Mouse (Mus musculus) olfactory bulb, adult 2 months (tissue): ENCODE data around the gene Nagpa.

ENCODE experiments used
- CTCF ChIP-seq: fragments of 200-500 bp; IDR thresholded peaks from 2 replicates; pipeline ENCODE4 v1.5.1; 2012; ENCODE audit warnings: low read depth, mild to moderate bottlenecking, low read length, moderate library complexity; ENCODE audit not compliant: insufficient read depth
- POLR2A ChIP-seq: fragments of 200-500 bp; IDR thresholded peaks from 2 replicates; pipeline ENCODE4 v1.6.1; 2012; ENCODE audit warnings: mild to moderate bottlenecking, low read depth, low read length, moderate library complexity; ENCODE audit not compliant: insufficient read depth

DNA sequence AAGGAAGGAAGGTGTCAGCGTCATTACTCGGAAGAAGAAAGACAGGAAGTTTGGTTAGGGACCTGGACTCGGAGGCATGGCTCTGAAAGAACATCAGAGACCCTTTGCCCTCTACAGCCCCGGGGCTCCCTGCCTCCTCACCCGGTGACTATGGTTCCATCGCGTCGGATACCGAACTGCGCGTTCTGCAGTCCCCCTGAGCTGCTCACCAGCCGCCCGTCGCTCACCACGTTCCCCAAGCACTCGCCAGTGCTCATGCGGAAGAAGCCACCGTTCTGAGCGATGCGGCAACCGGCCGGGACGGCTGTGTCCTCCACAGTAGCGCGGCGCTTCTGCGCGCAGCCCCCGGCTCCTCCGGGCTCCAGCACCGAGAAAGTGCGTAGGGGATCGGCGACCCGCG is 612 bp downstream of the Nagpa start:
- TF ChIP-seq CTCF, result no peak
- no peak for TF ChIP-seq POLR2A
